Mouse (Mus musculus) forebrain, postnatal 0 days (tissue): Measurements from ENCODE around the gene Steap2. TPM values are rescaled to one million over a fixed set of nuclear protein-coding genes. Genes with fewer than 3 reads are reported as not detected.

Source experiments
- ATAC-seq: fragments of 200-750 bp; cut with Nextera tagmentation; 2 replicates; pipeline ENCODE4 v1.8.0; 2017; ENCODE audit warnings: mild to moderate bottlenecking, moderate library complexity
- DNase-seq: peaks from one replicate; pipeline ENCODE4 v3.0.0-alpha.2; 2015
- H3K27ac ChIP-seq: fragments of 300-500 bp; sonication (generic); 2 replicates; pipeline ENCODE4 v1.5.1; 2014; ENCODE audit warnings: low read depth, mild to moderate bottlenecking, antibody characterized with exemption, low read length, moderate library complexity, mixed read lengths
- H3K27me3 ChIP-seq: fragments of 300-500 bp; sonication (generic); 2 replicates; pipeline ENCODE4 v1.6.1; 2014; ENCODE audit warnings: mild to moderate bottlenecking, low read length, mixed read lengths; ENCODE audit not compliant: insufficient read depth
- H3K36me3 ChIP-seq: fragments of 300-500 bp; sonication (generic); 2 replicates; pipeline ENCODE4 v1.6.1; 2014; ENCODE audit warnings: mild to moderate bottlenecking, moderate library complexity; ENCODE audit not compliant: insufficient read depth
- H3K4me1 ChIP-seq: fragments of 300-500 bp; sonication (generic); 2 replicates; pipeline ENCODE4 v1.6.1; 2014; ENCODE audit warnings: antibody characterized with exemption; ENCODE audit not compliant: insufficient read depth
- H3K4me2 ChIP-seq: fragments of 300-500 bp; sonication (generic); 2 replicates; pipeline ENCODE4 v1.6.1; 2014; ENCODE audit warnings: low read depth, mild to moderate bottlenecking, moderate library complexity
- H3K4me3 ChIP-seq: fragments of 300-500 bp; sonication (generic); 2 replicates; pipeline ENCODE4 v1.5.1; 2014; ENCODE audit warnings: low read depth, low read length, mixed read lengths
- H3K9ac ChIP-seq: fragments of 300-500 bp; sonication (generic); 2 replicates; pipeline ENCODE4 v1.6.1; 2014; ENCODE audit warnings: mild to moderate bottlenecking
- H3K9me3 ChIP-seq: fragments of 300-500 bp; sonication (generic); 2 replicates; pipeline ENCODE4 v1.6.1; 2016; ENCODE audit warnings: low read length
- CTCF ChIP-seq: sonication (generic); IDR thresholded peaks from 2 replicates; pipeline ENCODE4 v1.5.1; 2016; ENCODE audit warnings: antibody characterized with exemption, control low read depth, low read depth
- WGBS: fragments of 180-500 bp; shearing (Covaris S2); extraction: QIAGEN DNeasy Blood & Tissue Kit; methylation state at CpG from one replicate; pipeline ENCODE4 v1.1.7; 2014; 5-methylcytosine and 5-hydroxymethylcytosine counted together
- polyA plus RNA-seq: library from polyadenylated mRNA; unstranded; fragments of >200 nt; fragmentation: Nextera tagmentation; extraction: Ambion mirVana; gene quantifications from 2 replicates; pipeline ENCODE4 v1.2.1, GENCODE M21; 2015
- total RNA-seq: library from RNA; depleted of rRNA; stranded (reverse); fragments of >200 nt; gene quantifications from 2 replicates; pipeline ENCODE4 v1.2.3, GENCODE M21; 2014; rRNA removed

Gene Steap2
- total and polyA plus RNA-seq, 2 experiments from 2014 or later: 3.0 to 7.3 TPM

DNA sequence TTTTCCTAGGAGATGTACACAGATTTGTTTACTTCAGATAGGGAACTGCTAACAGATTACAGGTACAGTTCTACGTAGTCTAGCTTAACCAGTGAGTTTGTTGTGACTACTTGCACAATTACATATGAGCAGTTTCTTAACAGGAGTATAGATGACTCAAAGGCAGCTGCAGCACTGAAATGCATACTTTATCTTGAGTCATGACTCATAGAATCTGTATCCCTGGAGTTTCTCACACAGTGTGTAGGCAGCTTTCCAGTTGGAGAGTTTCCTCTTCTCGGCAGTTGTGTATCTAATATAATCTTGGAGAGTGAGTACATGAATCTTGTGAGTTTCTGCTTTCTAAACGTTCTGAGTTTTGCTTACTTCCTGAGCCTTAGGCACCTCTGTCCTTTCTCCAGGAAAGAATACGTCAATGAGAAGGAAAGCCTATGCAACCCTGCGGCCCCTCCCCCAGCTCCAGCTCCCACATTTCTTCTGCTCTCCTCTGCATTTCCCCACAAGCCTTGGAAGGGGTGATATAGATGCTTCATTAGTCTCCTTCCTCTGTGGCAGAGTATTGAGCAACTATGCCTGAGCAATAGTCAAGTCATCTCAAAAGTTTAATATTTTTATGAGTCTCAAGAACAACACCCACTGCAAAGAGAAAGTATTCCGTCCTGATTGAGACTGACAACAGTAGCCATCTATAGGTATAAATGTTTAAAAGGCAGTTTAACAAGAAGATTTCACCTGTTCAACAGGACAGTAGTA lies 45.4 kb downstream of the Steap2 start:
- Histone ChIP-seq H3K4me1 (no peaks in the 10 kb centered on the region), H3K4me3 (no peak overlapping the region), H3K36me3 (no peaks in the 10 kb centered on the region), H3K9ac (no peak overlapping the region), H3K27ac (no peak overlapping the region), H3K4me2 (no peak overlapping the region), H3K9me3 (no peaks in the 10 kb centered on the region), H3K27me3 (no peaks in the 10 kb centered on the region)
- no peak for TF ChIP-seq CTCF
- 72% methylated on average over 6 of the region's 6 CpGs for WGBS
- ATAC-seq: no peak
- DNase-seq: peak; percentile 13

DNA sequence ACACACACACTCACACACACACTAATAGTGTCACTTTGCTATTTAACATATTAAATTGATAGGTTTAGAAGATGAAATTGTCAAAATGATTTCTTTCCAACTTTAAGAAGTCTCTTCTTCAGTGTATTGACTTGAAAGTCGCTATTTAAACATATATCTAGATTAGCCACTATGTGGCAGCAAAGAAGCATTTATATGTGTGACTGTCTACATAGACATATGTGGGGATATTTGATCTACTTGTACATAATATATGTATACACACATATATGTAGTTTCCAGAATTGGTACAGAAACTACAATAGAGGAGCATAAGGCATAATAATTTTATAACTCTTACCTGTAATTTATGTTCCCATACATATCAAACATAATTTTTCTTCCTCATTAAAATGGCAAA lies 48.2 kb downstream of the Steap2 start:
- DNase-seq: peak; percentile 47
- Histone ChIP-seq H3K9me3 (no peaks in the 10 kb centered on the region), H3K9ac (no peak overlapping the region), H3K4me2 (no peak overlapping the region), H3K4me1 (no peaks in the 10 kb centered on the region), H3K4me3 (no peak overlapping the region), H3K27me3 (no peaks in the 10 kb centered on the region), H3K27ac (no peak overlapping the region), H3K36me3 (no peaks in the 10 kb centered on the region)
- peak; percentile 55 for TF ChIP-seq CTCF
- 3% methylated on average over 1 of the region's 1 CpGs for WGBS
- peak; percentile 61; the same call in 1 of the 2 replicates for ATAC-seq

DNA sequence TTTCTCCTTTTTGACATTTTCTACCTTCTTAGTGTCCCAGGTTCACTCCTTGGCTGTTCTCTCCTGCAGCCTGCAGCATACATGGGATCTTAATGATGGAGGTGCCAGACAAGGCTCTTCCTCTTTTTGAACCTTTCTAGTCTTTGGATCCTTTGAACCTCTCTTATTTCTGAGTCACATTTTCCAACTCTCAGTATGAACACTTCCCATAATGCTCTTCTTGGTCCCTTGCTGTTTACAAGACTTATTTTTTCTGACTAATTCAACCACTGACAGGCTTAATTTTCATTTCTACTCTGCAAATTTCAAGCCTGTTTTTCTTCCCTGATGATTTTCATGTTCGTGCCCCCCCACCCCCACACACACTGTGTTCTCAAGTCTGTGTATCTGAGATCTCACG lies 55.9 kb downstream of the Steap2 start:
- no peak overlapping the region for H3K4me2 ChIP-seq
- no peak overlapping the region for H3K4me3 ChIP-seq
- H3K36me3 ChIP-seq: no peaks in the 10 kb centered on the region
- WGBS: 49% methylated on average over 2 of the region's 2 CpGs
- no peaks in the 10 kb centered on the region for H3K27me3 ChIP-seq
- no peak overlapping the region for H3K27ac ChIP-seq
- H3K9ac ChIP-seq: no peak overlapping the region
- no peak for TF ChIP-seq CTCF
- no peak for ATAC-seq
- no peak for DNase-seq
- H3K9me3 ChIP-seq: no peaks in the 10 kb centered on the region
- no peaks in the 10 kb centered on the region for H3K4me1 ChIP-seq

DNA sequence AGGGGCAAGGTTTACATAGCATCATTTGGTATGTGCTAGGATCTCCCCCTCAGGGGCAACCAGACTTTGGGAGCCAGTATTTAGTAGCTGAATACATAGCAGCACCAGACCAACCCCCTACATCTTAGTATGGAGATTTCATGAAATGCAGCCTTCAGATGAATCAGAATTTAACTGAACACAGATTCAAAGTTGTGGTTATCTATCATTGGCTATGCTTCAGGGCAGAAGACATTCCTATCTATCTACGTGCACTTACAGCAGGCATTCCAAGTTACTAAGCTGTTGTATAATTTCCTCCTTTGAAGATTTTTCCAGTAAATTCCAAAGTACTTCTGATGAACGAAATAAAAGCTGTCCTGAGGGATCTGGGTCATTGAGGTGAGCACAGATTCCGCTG lies 68.9 kb downstream of the Steap2 start:
- Histone ChIP-seq H3K9me3 (no peaks in the 10 kb centered on the region), H3K27ac (no peak overlapping the region), H3K4me3 (no peak overlapping the region), H3K4me1 (no peaks in the 10 kb centered on the region), H3K36me3 (no peaks in the 10 kb centered on the region), H3K9ac (no peak overlapping the region), H3K27me3 (no peaks in the 10 kb centered on the region), H3K4me2 (no peak overlapping the region)
- ATAC-seq: no peak
- no peak for TF ChIP-seq CTCF
- DNase-seq: no peak
- 84% methylated on average over 3 of the region's 3 CpGs for WGBS

DNA sequence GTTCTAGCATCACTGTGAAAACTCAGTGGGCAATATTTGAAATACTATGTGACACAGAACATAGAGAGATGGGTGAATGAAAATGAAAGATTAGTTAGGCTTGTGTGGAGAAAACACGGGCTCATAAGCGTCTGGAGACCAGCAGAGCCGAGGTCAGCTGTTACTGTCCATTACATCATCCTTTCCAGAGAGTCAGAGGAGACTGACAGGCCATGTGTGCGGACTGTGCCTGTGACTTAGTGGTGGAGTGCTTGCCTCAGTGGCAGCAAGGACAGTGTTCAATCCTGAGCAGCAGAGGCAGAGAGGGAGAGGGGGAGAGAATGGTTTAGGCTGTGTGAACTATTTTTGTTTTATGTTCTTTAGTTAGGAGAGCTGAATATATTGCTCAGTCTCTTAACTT lies 76.0 kb downstream of the Steap2 start:
- 60% methylated on average over 4 of the region's 4 CpGs for WGBS
- TF ChIP-seq CTCF: no peak
- H3K4me2 ChIP-seq: no peak overlapping the region

More for the DNA sequence above, 76.0 kb downstream of the Steap2 start:
- H3K9ac ChIP-seq: no peak overlapping the region
- no peaks in the 10 kb centered on the region for H3K27me3 ChIP-seq
- H3K9me3 ChIP-seq: no peaks in the 10 kb centered on the region
- DNase-seq (no peak), ATAC-seq (no peak)
- H3K4me3 ChIP-seq: no peak overlapping the region
- H3K27ac ChIP-seq: no peak overlapping the region
- H3K4me1 ChIP-seq: no peaks in the 10 kb centered on the region
- H3K36me3 ChIP-seq: no peaks in the 10 kb centered on the region

Other genes starting within 250 kb of the Steap2 start
- gene 1700015F17Rik, start 215.4 kb downstream of the Steap2 start, total RNA-seq: not detected in 2 replicates
- 0.23 and 0.45 TPM in 2 replicates for gene 1700015F17Rik, start 215.4 kb downstream of the Steap2 start, polyA plus RNA-seq
- 17.8 and 22.5 TPM in 2 replicates for gene Cldn12, start 179.6 kb downstream of the Steap2 start, total RNA-seq
- gene Cldn12, start 179.6 kb downstream of the Steap2 start, polyA plus RNA-seq: 10.1 and 13.0 TPM in 2 replicates
- gene Gtpbp10, start 135.0 kb downstream of the Steap2 start, total RNA-seq: 26.3 and 27.9 TPM in 2 replicates
- 10.7 and 12.7 TPM in 2 replicates for gene Gtpbp10, start 135.0 kb downstream of the Steap2 start, polyA plus RNA-seq
- 9.9 and 11.1 TPM in 2 replicates for gene Gm8773, start 120.8 kb downstream of the Steap2 start, total RNA-seq
- gene Gm8773, start 120.8 kb downstream of the Steap2 start, polyA plus RNA-seq: 16.3 and 16.5 TPM in 2 replicates
- gene Cfap69, start 30.3 kb downstream of the Steap2 start, total RNA-seq: 9.2 and 11.6 TPM in 2 replicates
- gene Cfap69, start 30.3 kb downstream of the Steap2 start, polyA plus RNA-seq: 4.1 and 6.7 TPM in 2 replicates
- 0.57 TPM in 1 of 2 replicates, not detected in the other for gene Steap1, start 54.7 kb upstream of the Steap2 start, total RNA-seq
- 2.1 and 2.8 TPM in 2 replicates for gene Steap1, start 54.7 kb upstream of the Steap2 start, polyA plus RNA-seq